Mouse (Mus musculus) heart, embryonic 16.5 days (tissue): Measurements from ENCODE around the gene Dcun1d4. TPM values are rescaled to one million over a fixed set of nuclear protein-coding genes. Genes with fewer than 3 reads are reported as not detected.

Source experiments
- ATAC-seq: fragments of 200-750 bp; cut with Nextera tagmentation; replicated peaks from 2 replicates; pipeline ENCODE4 v1.8.0; 2017; ENCODE audit warnings: moderate number of reproducible peaks; ENCODE audit not compliant: insufficient read depth, low FRiP score; ENCODE audit errors: extremely low read depth
- H3K27ac ChIP-seq: fragments of 300-500 bp; sonication (generic); 2 replicates; pipeline ENCODE4 v1.5.1; 2014; ENCODE audit warnings: mild to moderate bottlenecking, low read length, control low read depth, moderate library complexity
- H3K27me3 ChIP-seq: fragments of 300-500 bp; sonication (generic); 2 replicates; pipeline ENCODE4 v1.6.1; 2014; ENCODE audit warnings: low read length, mixed read lengths; ENCODE audit not compliant: control insufficient read depth, insufficient read depth
- H3K36me3 ChIP-seq: fragments of 300-500 bp; sonication (generic); 2 replicates; pipeline ENCODE4 v1.6.1; 2014; ENCODE audit not compliant: control insufficient read depth, insufficient read depth
- H3K4me1 ChIP-seq: fragments of 300-500 bp; sonication (generic); 2 replicates; pipeline ENCODE4 v1.6.1; 2014; ENCODE audit warnings: low read length, mixed read lengths; ENCODE audit not compliant: control insufficient read depth, insufficient read depth
- H3K4me2 ChIP-seq: fragments of 300-500 bp; sonication (generic); 2 replicates; pipeline ENCODE4 v1.6.1; 2014; ENCODE audit warnings: low read depth, mild to moderate bottlenecking, control low read depth, low read length
- H3K4me3 ChIP-seq: fragments of 300-500 bp; sonication (generic); 2 replicates; pipeline ENCODE4 v1.5.1; 2014; ENCODE audit warnings: mild to moderate bottlenecking, control low read depth, low read length
- H3K9ac ChIP-seq: fragments of 300-500 bp; sonication (generic); 2 replicates; pipeline ENCODE4 v1.6.1; 2014; ENCODE audit warnings: low read length, control low read depth
- H3K9me3 ChIP-seq: fragments of 300-500 bp; sonication (generic); replicated peaks from 2 replicates; pipeline ENCODE4 v1.6.1; 2016; ENCODE audit warnings: low read length; ENCODE audit not compliant: control insufficient read depth
- WGBS: fragments of 180-500 bp; shearing (Covaris S2); extraction: QIAGEN DNeasy Blood & Tissue Kit; methylation state at CpG from one replicate; pipeline ENCODE4 v1.1.7; 2014; 5-methylcytosine and 5-hydroxymethylcytosine counted together
- polyA plus RNA-seq: library from polyadenylated mRNA; unstranded; fragments of >200 nt; fragmentation: Nextera tagmentation; extraction: Ambion mirVana; gene quantifications from 2 replicates; pipeline ENCODE4 v1.2.1, GENCODE M21; 2015

Gene Dcun1d4
- 15.5 and 15.8 TPM in 2 replicates for polyA plus RNA-seq

DNA sequence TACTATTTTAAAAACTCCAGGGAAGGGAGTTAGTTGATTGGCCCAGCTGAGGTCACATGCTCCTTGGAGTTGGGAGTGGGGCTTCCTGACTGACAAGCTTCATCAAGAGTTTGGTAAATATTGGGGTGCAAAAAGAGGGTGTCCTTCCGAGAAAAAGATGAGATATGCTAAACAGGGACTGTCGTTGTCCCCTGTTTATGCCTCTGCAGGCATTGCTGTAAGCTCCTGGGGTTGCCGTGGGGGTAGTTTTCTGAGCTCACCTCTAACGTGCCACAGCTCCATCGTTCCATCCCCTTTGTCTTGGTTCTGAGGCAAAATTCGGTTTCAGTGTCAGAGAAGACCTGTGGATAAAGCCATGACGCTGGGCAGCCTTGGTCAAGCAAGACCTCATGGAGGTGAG, at the start of gene Dcun1d4:
Gene Dcun1d4, plus strand, starts transcription at position 301 of the 400 bp plus-strand sequence.
- Histone ChIP-seq H3K9ac (no peak within 1 kb of the TSS), H3K27ac (no peak within 1 kb of the TSS), H3K9me3 (no peaks in the 10 kb centered on the region), H3K36me3 (no peaks in the 10 kb centered on the region), H3K4me2 (no peak within 1 kb of the TSS), H3K27me3 (no peaks in the 10 kb centered on the region), H3K4me1 (peaks cover under 1% of the 10 kb centered on the region; the same call in 1 of the 2 replicates), H3K4me3 (no peak within 1 kb of the TSS)
- ATAC-seq = no peak
- 72% methylated on average over 7 of the region's 7 CpGs for WGBS

GRCm38 (mm10) chr5:73431581-73431980, 49.2 kb upstream of the Dcun1d4 start:
- H3K9ac ChIP-seq = no peak overlapping the region
- no peak overlapping the region for H3K4me3 ChIP-seq
- no peak for ATAC-seq
- H3K27ac ChIP-seq = no peak overlapping the region
- no peaks in the 10 kb centered on the region for H3K27me3 ChIP-seq
- no peak overlapping the region for H3K4me2 ChIP-seq
- H3K4me1 ChIP-seq = no peaks in the 10 kb centered on the region
- WGBS = 19% methylated on average over 14 of the region's 14 CpGs
- no peaks in the 10 kb centered on the region for H3K9me3 ChIP-seq
- H3K36me3 ChIP-seq = no peaks in the 10 kb centered on the region

GRCm38 (mm10) chr5:73432805-73433204, 48.0 kb upstream of the Dcun1d4 start:
- no peak for ATAC-seq
- Histone ChIP-seq H3K36me3 (no peaks in the 10 kb centered on the region), H3K27ac (no peak overlapping the region), H3K27me3 (no peaks in the 10 kb centered on the region), H3K4me3 (no peak overlapping the region), H3K9me3 (no peaks in the 10 kb centered on the region), H3K4me2 (no peak overlapping the region), H3K4me1 (no peaks in the 10 kb centered on the region), H3K9ac (no peak overlapping the region)
- 77% methylated on average over 6 of the region's 6 CpGs for WGBS

DNA sequence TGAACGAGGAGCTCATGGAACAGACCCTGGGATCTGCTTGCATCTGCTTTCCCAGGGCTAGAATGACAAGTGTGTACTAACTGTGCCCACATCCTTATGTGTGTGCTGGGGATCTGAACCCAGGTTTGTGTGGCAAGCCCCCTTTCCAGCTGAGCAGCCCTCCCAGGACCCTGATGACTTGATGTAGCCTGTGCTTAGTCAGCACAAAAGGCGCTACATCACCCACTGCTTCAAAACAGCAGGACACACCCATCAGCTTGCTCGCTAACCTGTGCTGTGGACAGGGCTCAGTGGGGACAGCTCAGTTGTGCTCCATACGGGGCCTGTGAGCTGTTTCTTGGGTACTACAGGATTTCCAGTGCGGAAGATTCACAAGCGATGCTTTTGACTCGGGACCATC, 46.0 kb upstream of the Dcun1d4 start:
- no peaks in the 10 kb centered on the region for H3K27me3 ChIP-seq
- no peaks in the 10 kb centered on the region for H3K9me3 ChIP-seq
- no peaks in the 10 kb centered on the region for H3K4me1 ChIP-seq
- no peak for ATAC-seq
- no peak overlapping the region for H3K27ac ChIP-seq
- no peak overlapping the region for H3K4me2 ChIP-seq
- WGBS = 77% methylated on average over 7 of the region's 7 CpGs
- H3K9ac ChIP-seq = no peak overlapping the region
- no peaks in the 10 kb centered on the region for H3K36me3 ChIP-seq
- no peak overlapping the region for H3K4me3 ChIP-seq

- H3K4me1 ChIP-seq = no peaks in the 10 kb centered on the region
- WGBS = 77% methylated on average over 9 of the region's 9 CpGs
- H3K9me3 ChIP-seq = no peaks in the 10 kb centered on the region
- no peaks in the 10 kb centered on the region for H3K27me3 ChIP-seq
- no peak overlapping the region for H3K4me2 ChIP-seq
- H3K9ac ChIP-seq = no peak overlapping the region
- H3K27ac ChIP-seq = no peak overlapping the region
- H3K4me3 ChIP-seq = no peak overlapping the region
- no peak for ATAC-seq
- H3K36me3 ChIP-seq = no peaks in the 10 kb centered on the region
Observed at GRCm38 (mm10) chr5:73442176-73442575, 38.6 kb upstream of the Dcun1d4 start.

GRCm38 (mm10) chr5:73450276-73450675, 30.5 kb upstream of the Dcun1d4 start:
- Histone ChIP-seq H3K27ac (no peak overlapping the region), H3K4me1 (no peaks in the 10 kb centered on the region), H3K27me3 (no peaks in the 10 kb centered on the region), H3K4me2 (no peak overlapping the region), H3K9me3 (no peaks in the 10 kb centered on the region), H3K9ac (no peak overlapping the region), H3K36me3 (no peaks in the 10 kb centered on the region), H3K4me3 (no peak overlapping the region)
- no peak for ATAC-seq
- 77% methylated on average over 1 of the region's 1 CpGs for WGBS

DNA sequence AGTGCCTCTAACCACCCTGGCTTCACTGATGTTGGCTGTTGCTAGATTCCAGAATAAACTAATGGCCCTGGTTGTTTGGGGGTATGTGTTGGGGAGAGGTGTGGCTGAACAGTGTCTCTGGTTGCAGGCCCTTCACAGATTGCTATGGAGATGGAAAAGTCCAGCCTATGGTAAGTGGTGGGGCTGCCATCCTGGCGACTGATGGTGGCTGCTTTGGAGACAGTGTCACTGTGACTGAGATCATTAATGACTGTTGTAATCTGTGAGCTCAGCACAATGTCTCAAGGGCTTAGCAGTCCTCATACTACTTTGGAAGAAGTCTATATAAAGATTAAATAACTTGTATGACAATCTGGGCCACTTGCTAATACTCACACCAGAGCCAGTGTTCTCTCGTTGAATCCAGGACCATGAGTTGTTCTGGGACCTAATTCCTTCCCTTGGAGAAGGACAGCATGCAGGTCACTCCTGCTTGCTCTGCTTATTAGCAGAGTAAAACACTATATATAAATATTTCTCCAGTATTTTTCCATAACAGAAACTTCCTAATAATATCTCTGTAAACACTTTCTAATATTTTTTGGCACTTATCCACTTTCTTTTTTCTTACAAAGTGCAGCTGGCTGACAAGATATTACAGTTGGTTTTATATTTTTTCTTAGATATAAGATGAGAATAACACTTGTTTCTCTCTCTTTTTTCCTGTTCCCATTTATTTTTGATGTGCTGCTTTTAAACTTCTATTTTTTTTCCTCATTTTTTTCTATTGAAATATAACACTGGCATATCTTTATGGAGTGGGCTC, 26.1 kb upstream of the Dcun1d4 start:
- no peaks in the 10 kb centered on the region for H3K4me1 ChIP-seq
- no peaks in the 10 kb centered on the region for H3K9me3 ChIP-seq
- no peaks in the 10 kb centered on the region for H3K36me3 ChIP-seq
- no peak overlapping the region for H3K27ac ChIP-seq
- no peak overlapping the region for H3K9ac ChIP-seq
- no peak overlapping the region for H3K4me3 ChIP-seq
- no peak overlapping the region for H3K4me2 ChIP-seq
- ATAC-seq = no peak
- H3K27me3 ChIP-seq = no peaks in the 10 kb centered on the region
- 40% methylated on average over 2 of the region's 2 CpGs for WGBS

GRCm38 (mm10) chr5:73455307-73455687, 25.5 kb upstream of the Dcun1d4 start:
- H3K27ac ChIP-seq = no peak overlapping the region
- ATAC-seq = no peak
- WGBS = 70% methylated on average over 5 of the region's 5 CpGs
- H3K27me3 ChIP-seq = no peaks in the 10 kb centered on the region
- no peak overlapping the region for H3K4me2 ChIP-seq
- H3K4me1 ChIP-seq = no peaks in the 10 kb centered on the region
- no peak overlapping the region for H3K4me3 ChIP-seq
- H3K9ac ChIP-seq = no peak overlapping the region
- no peaks in the 10 kb centered on the region for H3K9me3 ChIP-seq
- H3K36me3 ChIP-seq = no peaks in the 10 kb centered on the region

- H3K9ac ChIP-seq = no peak overlapping the region
- no peak overlapping the region for H3K4me3 ChIP-seq
- H3K9me3 ChIP-seq = no peaks in the 10 kb centered on the region; the same call in 1 of the 2 replicates
- no peaks in the 10 kb centered on the region for H3K36me3 ChIP-seq
- no peak for ATAC-seq
- H3K4me1 ChIP-seq = no peaks in the 10 kb centered on the region
- no peaks in the 10 kb centered on the region for H3K27me3 ChIP-seq
- WGBS = 72% methylated on average over 16 of the region's 16 CpGs
- no peak overlapping the region for H3K4me2 ChIP-seq
- no peak overlapping the region for H3K27ac ChIP-seq
Observed at GRCm38 (mm10) chr5:73468462-73469433, 12.1 kb upstream of the Dcun1d4 start.
